Mouse (Mus musculus) G1E-ER4 (cell line): ENCODE measurements around the gene Cish. TPM values are rescaled to one million over a fixed set of nuclear protein-coding genes. Genes with fewer than 3 reads are reported as not detected.

Source experiments
- GATA1 ChIP-seq: IDR thresholded peaks from one replicate; pipeline ENCODE4 v1.8.0; 2012; ENCODE audit warnings: low read length, inconsistent platforms
- polyA plus RNA-seq: library from polyadenylated mRNA; stranded (reverse); fragments of >175 nt; gene quantifications from 2 replicates; pipeline ENCODE4 v1.2.3, GENCODE M21; 2012

Gene Cish
- polyA plus RNA-seq, 1 experiment, result 121 TPM

- no peak for TF ChIP-seq GATA1
Measured at GRCm38 (mm10) chr9:107323558-107323957, 27.7 kb downstream of the Cish start.

- TF ChIP-seq GATA1, result no peak
Measured at GRCm38 (mm10) chr9:107324799-107325561, 29.2 kb downstream of the Cish start.

- TF ChIP-seq GATA1, result no peak
Measured at GRCm38 (mm10) chr9:107325904-107326303, 30.1 kb downstream of the Cish start.

GRCm38 (mm10) chr9:107327879-107328620 lies 32.2 kb downstream of the Cish start:
- no peak for TF ChIP-seq GATA1

GRCm38 (mm10) chr9:107330791-107331190 lies 35.0 kb downstream of the Cish start:
- no peak for TF ChIP-seq GATA1

GRCm38 (mm10) chr9:107333686-107334085 lies 37.9 kb downstream of the Cish start:
- TF ChIP-seq GATA1, result no peak

- no peak for TF ChIP-seq GATA1
Measured at GRCm38 (mm10) chr9:107334356-107334755, 38.5 kb downstream of the Cish start.

- TF ChIP-seq GATA1, result no peak
Measured at GRCm38 (mm10) chr9:107335046-107335445, 39.2 kb downstream of the Cish start.

- TF ChIP-seq GATA1, result no peak
Measured at GRCm38 (mm10) chr9:107335909-107336308, 40.1 kb downstream of the Cish start.

- TF ChIP-seq GATA1, result no peak
Measured at GRCm38 (mm10) chr9:107336386-107336785, 40.6 kb downstream of the Cish start.

- no peak for TF ChIP-seq GATA1
Measured at GRCm38 (mm10) chr9:107338172-107338883, 42.5 kb downstream of the Cish start, which contains the start of gene Hemk1. Gene Hemk1, minus strand, starts transcription at chr9:107338350.

GRCm38 (mm10) chr9:107340267-107340859 lies 44.5 kb downstream of the Cish start, which contains the start of gene 6430571L13Rik:
Gene 6430571L13Rik, plus strand, starts transcription at chr9:107340602.
- no peak for TF ChIP-seq GATA1

GRCm38 (mm10) chr9:107340911-107341645 lies 45.3 kb downstream of the Cish start:
- no peak for TF ChIP-seq GATA1

- no peak for TF ChIP-seq GATA1
Measured at GRCm38 (mm10) chr9:107342201-107342709, 46.4 kb downstream of the Cish start.

- no peak for TF ChIP-seq GATA1
Measured at GRCm38 (mm10) chr9:107343146-107343943, 47.5 kb downstream of the Cish start.
